Mouse (Mus musculus) hindbrain, postnatal 0 days (tissue): Measurements from ENCODE around the gene Ptpre. TPM values are rescaled to one million over a fixed set of nuclear protein-coding genes. Genes with fewer than 3 reads are reported as not detected.
"Not testable (repeated sequence)": the region's sequence is repeated elsewhere in the genome, so short reads cannot be mapped to it uniquely, and the experiment has no call there.

ENCODE experiments used
- ATAC-seq: fragments of 200-750 bp; cut with Nextera tagmentation; 2 replicates; pipeline ENCODE4 v1.8.0; 2017; ENCODE audit warnings: mild to moderate bottlenecking, moderate TSS enrichment, moderate library complexity
- DNase-seq: peaks from one replicate; pipeline ENCODE4 v3.0.0-alpha.2; 2015; ENCODE audit warnings: low spot score
- H3K27ac ChIP-seq: fragments of 300-500 bp; sonication (generic); 2 replicates; pipeline ENCODE4 v1.5.1; 2014; ENCODE audit warnings: mild to moderate bottlenecking
- H3K27me3 ChIP-seq: fragments of 300-500 bp; sonication (generic); 2 replicates; pipeline ENCODE4 v1.6.1; 2014; ENCODE audit warnings: low read length, mixed read lengths; ENCODE audit not compliant: insufficient read depth
- H3K36me3 ChIP-seq: fragments of 300-500 bp; sonication (generic); 2 replicates; pipeline ENCODE4 v1.6.1; 2014; ENCODE audit warnings: low read length, mixed read lengths; ENCODE audit not compliant: insufficient read depth
- H3K4me1 ChIP-seq: fragments of 300-500 bp; sonication (generic); 2 replicates; pipeline ENCODE4 v1.6.1; 2014; ENCODE audit warnings: antibody characterized with exemption, low read length, mixed read lengths; ENCODE audit not compliant: insufficient read depth
- H3K4me2 ChIP-seq: fragments of 300-500 bp; sonication (generic); 2 replicates; pipeline ENCODE4 v1.6.1; 2014; ENCODE audit warnings: low read depth, mild to moderate bottlenecking, low read length, moderate library complexity, mixed read lengths
- H3K4me3 ChIP-seq: fragments of 300-500 bp; sonication (generic); 2 replicates; pipeline ENCODE4 v1.5.1; 2014; ENCODE audit warnings: low read length
- H3K9ac ChIP-seq: fragments of 300-500 bp; sonication (generic); replicated peaks from 2 replicates; pipeline ENCODE4 v1.6.1; 2014; ENCODE audit warnings: mild to moderate bottlenecking, low read length, moderate library complexity, mixed read lengths
- H3K9me3 ChIP-seq: fragments of 300-500 bp; sonication (generic); 2 replicates; pipeline ENCODE4 v1.6.1; 2016; ENCODE audit warnings: low read length, mixed read lengths
- CTCF ChIP-seq: IDR thresholded peaks from 2 replicates; pipeline ENCODE4 v1.5.1; 2016; ENCODE audit warnings: antibody characterized with exemption, control low read depth, low read depth
- WGBS: fragments of 180-500 bp; shearing (Covaris S2); extraction: QIAGEN DNeasy Blood & Tissue Kit; methylation state at CpG from one replicate; pipeline ENCODE4 v1.1.7; 2014; 5-methylcytosine and 5-hydroxymethylcytosine counted together
- polyA plus RNA-seq: library from polyadenylated mRNA; unstranded; fragments of >200 nt; fragmentation: Nextera tagmentation; extraction: Ambion mirVana; gene quantifications from 2 replicates; pipeline ENCODE4 v1.2.1, GENCODE M21; 2015
- total RNA-seq: library from RNA; depleted of rRNA; stranded (reverse); fragments of >200 nt; gene quantifications from 2 replicates; pipeline ENCODE4 v1.2.3, GENCODE M21; 2014

Gene Ptpre
- total and polyA plus RNA-seq, 2 experiments from 2014 or later: 8.2 to 12.4 TPM

GRCm38 (mm10) chr7:135609655-135610054 lies 72.4 kb downstream of the Ptpre start:
- no peak for ATAC-seq
- no peak overlapping the region for H3K4me2 ChIP-seq
- H3K4me3 ChIP-seq: no peak overlapping the region
- DNase-seq: peak; percentile 51
- no peaks in the 10 kb centered on the region for H3K36me3 ChIP-seq
- H3K9me3 ChIP-seq: no peaks in the 10 kb centered on the region
- 25% methylated on average over 7 of the region's 7 CpGs for WGBS
- no peak for TF ChIP-seq CTCF
- H3K27me3 ChIP-seq: no peaks in the 10 kb centered on the region
- H3K9ac ChIP-seq: 0 out of 2 replicates have a peak overlapping the region, but pooled peaks have one; percentile 3
- H3K27ac ChIP-seq: no peak overlapping the region
- peaks cover 4% of the 10 kb centered on the region; the same call in 1 of the 2 replicates for H3K4me1 ChIP-seq

GRCm38 (mm10) chr7:135612276-135612675 lies 75.0 kb downstream of the Ptpre start:
- no peak overlapping the region for H3K4me2 ChIP-seq
- ATAC-seq: peak; percentile 35; the same call in 1 of the 2 replicates
- 48% methylated on average over 16 of the region's 16 CpGs for WGBS
- no peak overlapping the region for H3K4me3 ChIP-seq
- H3K9me3 ChIP-seq: no peaks in the 10 kb centered on the region
- TF ChIP-seq CTCF: no peak
- H3K27ac ChIP-seq: no peak overlapping the region
- H3K4me1 ChIP-seq: peaks cover 4% of the 10 kb centered on the region; the same call in 1 of the 2 replicates
- no peak overlapping the region for H3K9ac ChIP-seq
- H3K36me3 ChIP-seq: no peaks in the 10 kb centered on the region
- H3K27me3 ChIP-seq: no peaks in the 10 kb centered on the region
- no peak for DNase-seq

- H3K36me3 ChIP-seq: no peaks in the 10 kb centered on the region
- H3K27me3 ChIP-seq: no peaks in the 10 kb centered on the region
- ATAC-seq (no peak), DNase-seq (no peak)
- TF ChIP-seq CTCF: no peak
- WGBS: 71% methylated on average over 7 of the region's 7 CpGs
- no peak overlapping the region for H3K4me3 ChIP-seq
- no peaks in the 10 kb centered on the region for H3K9me3 ChIP-seq
- no peak overlapping the region for H3K9ac ChIP-seq
- H3K4me2 ChIP-seq: no peak overlapping the region
- peaks cover 4% of the 10 kb centered on the region; the same call in 1 of the 2 replicates for H3K4me1 ChIP-seq
- no peak overlapping the region for H3K27ac ChIP-seq
Measured at GRCm38 (mm10) chr7:135612801-135613200, 75.5 kb downstream of the Ptpre start.

- ATAC-seq: no peak
- WGBS: 89% methylated on average over 3 of the region's 3 CpGs
Measured at GRCm38 (mm10) chr7:135613380-135613779, 76.1 kb downstream of the Ptpre start.

GRCm38 (mm10) chr7:135614892-135615291 lies 77.6 kb downstream of the Ptpre start:
- Histone ChIP-seq H3K9ac (no peak overlapping the region), H3K27ac (peak overlapping the region; percentile 3; the same call in 1 of the 2 replicates), H3K4me2 (no peak overlapping the region), H3K36me3 (no peaks in the 10 kb centered on the region), H3K9me3 (no peaks in the 10 kb centered on the region), H3K4me1 (0 out of 2 replicates have a peak, but pooled peaks cover 12% of the 10 kb centered on the region), H3K27me3 (no peaks in the 10 kb centered on the region), H3K4me3 (no peak overlapping the region)
- peak; percentile 54 for DNase-seq
- WGBS: 30% methylated on average over 8 of the region's 8 CpGs
- TF ChIP-seq CTCF: no peak
- peak; percentile 31; the same call in 1 of the 2 replicates for ATAC-seq

More at GRCm38 (mm10) chr7:135613380-135613779, 76.1 kb downstream of the Ptpre start:
- Histone ChIP-seq H3K9ac (no peak overlapping the region), H3K9me3 (no peaks in the 10 kb centered on the region), H3K27me3 (no peaks in the 10 kb centered on the region), H3K4me2 (no peak overlapping the region), H3K4me3 (no peak overlapping the region), H3K4me1 (peaks cover 7% of the 10 kb centered on the region; the same call in 1 of the 2 replicates), H3K27ac (no peak overlapping the region), H3K36me3 (no peaks in the 10 kb centered on the region)
- no peak for TF ChIP-seq CTCF
- no peak for DNase-seq

GRCm38 (mm10) chr7:135616479-135616878 lies 79.2 kb downstream of the Ptpre start:
- TF ChIP-seq CTCF: 0 out of 2 replicates have a peak, but pooled peaks have one; percentile 3
- ATAC-seq, DNase-seq: not testable (repeated sequence)

GRCm38 (mm10) chr7:135617776-135618175 lies 80.5 kb downstream of the Ptpre start:
- WGBS: 33% methylated on average over 11 of the region's 11 CpGs

More at GRCm38 (mm10) chr7:135616479-135616878, 79.2 kb downstream of the Ptpre start:
- H3K4me1 ChIP-seq: peaks cover 18% of the 10 kb centered on the region
- not testable (repeated sequence) for H3K4me3 ChIP-seq, H3K9ac ChIP-seq, H3K4me2 ChIP-seq, H3K27me3 ChIP-seq, H3K9me3 ChIP-seq, H3K36me3 ChIP-seq, H3K27ac ChIP-seq

More at GRCm38 (mm10) chr7:135617776-135618175, 80.5 kb downstream of the Ptpre start:
- peak overlapping the region; percentile 64 for H3K27ac ChIP-seq
- DNase-seq (peak; percentile 87), ATAC-seq (0 out of 2 replicates have a peak, but pooled peaks have one; percentile 39)
- no peak overlapping the region for H3K4me3 ChIP-seq
- peaks cover 21% of the 10 kb centered on the region for H3K4me1 ChIP-seq
- no peak overlapping the region for H3K9ac ChIP-seq
- no peaks in the 10 kb centered on the region for H3K9me3 ChIP-seq
- H3K4me2 ChIP-seq: peak overlapping the region; percentile 6; the same call in 1 of the 2 replicates
- no peak for TF ChIP-seq CTCF
- no peaks in the 10 kb centered on the region for H3K36me3 ChIP-seq
- no peaks in the 10 kb centered on the region for H3K27me3 ChIP-seq
